Mouse (Mus musculus): ENCODE results near the gene Gm21767. TPM values are rescaled to one million over a fixed set of nuclear protein-coding genes. Genes with fewer than 3 reads are reported as not detected.
"Not testable (repeated sequence)": the region's sequence is repeated elsewhere in the genome, so short reads cannot be mapped to it uniquely, and the experiment has no call there.

The Gm21767 gene
- total RNA-seq (2021), result not detected
- long read RNA-seq, experiment 1, result 0 reads
- long read RNA-seq, experiment 2, result 0 reads

DNA sequence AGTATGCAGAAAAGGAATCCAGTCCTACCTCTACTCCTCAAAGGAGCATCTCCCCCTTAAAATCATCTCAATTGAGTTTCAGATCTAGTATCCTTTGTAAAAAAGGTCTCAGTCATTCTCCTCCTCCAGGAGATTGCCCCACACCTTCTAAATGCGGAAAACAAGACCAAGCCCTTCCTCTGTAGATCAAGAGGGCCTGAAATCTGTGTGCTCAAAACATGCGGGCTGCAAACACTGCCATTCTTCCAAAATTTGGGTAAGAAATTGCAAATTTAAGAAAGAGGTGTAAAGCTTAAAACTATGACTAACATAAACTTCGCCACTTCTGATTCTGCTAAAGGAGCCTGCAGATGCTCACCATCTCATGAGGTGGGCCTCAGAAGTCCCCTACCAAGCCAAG is at the start of gene Gm21767:
TSS of gene Gm21767 (plus strand) at position 301 of the 400 bp plus-strand sequence.
- H3K4me3 ChIP-seq; DNase-seq (ENCODE audit: low spot score in 2 of 2); H3K27ac ChIP-seq: not testable (repeated sequence)
